Mouse (Mus musculus) CH12.LX (cell line): ENCODE data around the gene Ctc1.

Source experiments
- CTCF ChIP-seq, 2 experiments: IDR thresholded peaks in 1 of 2; conservative IDR thresholded peaks in 1 of 2; 2 replicates each; pipeline ENCODE4 v1.5.1; 2011 to 2012; ENCODE audit warnings: low read depth in 2 of 2, low read length in 2 of 2, improper control_type of control experiment in 1 of 2, inconsistent platforms in 1 of 2, mild to moderate bottlenecking in 1 of 2, moderate library complexity in 1 of 2
- ELF1 ChIP-seq: IDR thresholded peaks from 2 replicates; pipeline ENCODE4 v1.6.1; 2014; ENCODE audit warnings: low read depth, mild to moderate bottlenecking, inconsistent platforms, low read length, improper control_type of control experiment
- EP300 ChIP-seq: IDR thresholded peaks from 2 replicates; pipeline ENCODE4 v1.6.1; 2011; ENCODE audit warnings: low read length, improper control_type of control experiment
- ETS1 ChIP-seq: conservative IDR thresholded peaks from 2 replicates; pipeline ENCODE4 v1.6.1; 2012; ENCODE audit warnings: low read depth, mild to moderate bottlenecking, inconsistent platforms, low read length, improper control_type of control experiment, moderate library complexity
- JUND ChIP-seq: conservative IDR thresholded peaks from 2 replicates; pipeline ENCODE4 v1.6.1; 2011; ENCODE audit warnings: low read depth, low read length, improper control_type of control experiment
- MAX ChIP-seq: IDR thresholded peaks from 2 replicates; pipeline ENCODE4 v1.6.1; 2011; ENCODE audit warnings: low read length, improper control_type of control experiment
- POLR2A ChIP-seq: IDR thresholded peaks from 2 replicates; pipeline ENCODE4 v1.6.1; 2011; ENCODE audit warnings: low read depth, mild to moderate bottlenecking, improper control_type of control experiment, low read length
- POLR2AphosphoS2 ChIP-seq: IDR thresholded peaks from 2 replicates; pipeline ENCODE4 v1.6.1; 2011; ENCODE audit warnings: low read depth, low read length, improper control_type of control experiment
- RCOR1 ChIP-seq: conservative IDR thresholded peaks from 2 replicates; pipeline ENCODE4 v1.6.1; 2012; ENCODE audit warnings: low read depth, mild to moderate bottlenecking, inconsistent platforms, low read length, improper control_type of control experiment
- TBP ChIP-seq: conservative IDR thresholded peaks from 2 replicates; pipeline ENCODE4 v1.6.1; 2011; ENCODE audit warnings: low read depth, low read length, improper control_type of control experiment
- USF1 ChIP-seq: IDR thresholded peaks from 2 replicates; pipeline ENCODE4 v1.6.1; 2014; ENCODE audit warnings: low read depth, mild to moderate bottlenecking, inconsistent platforms, low read length, improper control_type of control experiment
- ZMIZ1 ChIP-seq: IDR thresholded peaks from 2 replicates; pipeline ENCODE4 v1.6.1; 2012; ENCODE audit warnings: low read depth, mild to moderate bottlenecking, inconsistent platforms, low read length, improper control_type of control experiment
- ZNF384 ChIP-seq: IDR thresholded peaks from 2 replicates; pipeline ENCODE4 v1.6.1; 2012; ENCODE audit warnings: low read depth, low read length, improper control_type of control experiment, inconsistent platforms

- no peak for TF ChIP-seq ZNF384
- TF ChIP-seq POLR2AphosphoS2 = no peak
- TF ChIP-seq POLR2A = 0 out of 2 replicates have a peak, but pooled peaks have one; percentile 11
- TF ChIP-seq TBP = no peak
- no peak for TF ChIP-seq USF1
- TF ChIP-seq CTCF (conservative IDR thresholded peaks at IDR 0.05 in 1 of 2, IDR thresholded peaks at IDR 0.05 in 1 of 2; ENCODE audit: low read depth in 2 of 2, low read length in 2 of 2) = peak; percentile 54 to 97; a peak in 3 of 4 replicates
- TF ChIP-seq EP300 = no peak
- TF ChIP-seq ZMIZ1 = no peak
- no peak for TF ChIP-seq RCOR1
- no peak for TF ChIP-seq JUND
- TF ChIP-seq ELF1 = no peak
- TF ChIP-seq ETS1 = no peak
- TF ChIP-seq MAX = no peak
These were observed 32.9 kb upstream of the Ctc1 start for GRCm38 (mm10) chr11:68982639-68983369.
